Mouse (Mus musculus) CH12.LX (cell line): ENCODE measurements around the gene Fryl. TPM values are rescaled to one million over a fixed set of nuclear protein-coding genes. Genes with fewer than 3 reads are reported as not detected.

Experiments used
- DNase-seq: peaks from one replicate; pipeline ENCODE4 v3.0.0-alpha.2; 2013; ENCODE audit errors: extremely low read depth
- H3K27ac ChIP-seq: 2 replicates; pipeline ENCODE4 v1.5.1; 2012; ENCODE audit warnings: low read depth, mild to moderate bottlenecking, control low read depth, moderate library complexity; ENCODE audit not compliant: insufficient read depth
- H3K27me3 ChIP-seq: replicated peaks from 2 replicates; pipeline ENCODE3; 2012; ENCODE audit warnings: inconsistent platforms
- H3K36me3 ChIP-seq, 2 experiments: replicated peaks in 1 of 2; 2 replicates each; pipeline versions ENCODE3 to v1.6.1; 2012; ENCODE audit warnings: inconsistent platforms in 1 of 2, low read length in 1 of 2, mild to moderate bottlenecking in 1 of 2, mixed read lengths in 1 of 2, moderate library complexity in 1 of 2; ENCODE audit not compliant: control insufficient read depth in 1 of 2, insufficient read depth in 1 of 2
- H3K4me1 ChIP-seq, 2 experiments: 2 replicates each; pipeline ENCODE4 v1.6.1; 2012; ENCODE audit warnings: inconsistent platforms in 1 of 2, moderate library complexity in 1 of 2; ENCODE audit not compliant: insufficient read depth in 2 of 2, control insufficient read depth in 1 of 2
- H3K4me2 ChIP-seq: 2 replicates; pipeline ENCODE4 v1.6.1; 2012; ENCODE audit warnings: low read depth, mild to moderate bottlenecking, control low read depth; ENCODE audit not compliant: poor library complexity, insufficient read depth, severe bottlenecking
- H3K4me3 ChIP-seq, 3 experiments: fragments of 150-350 bp in 1 of 3; sonication (generic) in 1 of 3; replicated peaks in 1 of 3; 2 replicates each; pipeline versions ENCODE3 to v1.5.1; 2011 to 2012; ENCODE audit warnings: low read depth in 2 of 3, low read length in 2 of 3, mild to moderate bottlenecking in 2 of 3, moderate library complexity in 2 of 3, control low read depth in 1 of 3, improper control_type of control experiment in 1 of 3, inconsistent platforms in 1 of 3, mixed read lengths in 1 of 3; ENCODE audit not compliant: poor library complexity in 1 of 3
- H3K79me2 ChIP-seq: replicated peaks from 2 replicates; pipeline ENCODE4 v1.6.1; 2012; ENCODE audit warnings: mild to moderate bottlenecking, moderate library complexity; ENCODE audit not compliant: control insufficient read depth, poor library complexity, insufficient read depth, severe bottlenecking; ENCODE audit errors: extremely low read depth
- H3K9ac ChIP-seq: 2 replicates; pipeline ENCODE4 v1.6.1; 2012; ENCODE audit warnings: low read depth, mild to moderate bottlenecking, control low read depth, moderate library complexity; ENCODE audit not compliant: insufficient read depth
- H3K9me3 ChIP-seq: replicated peaks from 2 replicates; pipeline ENCODE3; 2012; ENCODE audit warnings: low read length, inconsistent platforms, mixed read lengths
- CHD2 ChIP-seq: IDR thresholded peaks from 2 replicates; pipeline ENCODE4 v1.6.1; 2011; ENCODE audit warnings: low read length, improper control_type of control experiment
- CTCF ChIP-seq, 2 experiments: IDR thresholded peaks in 1 of 2; conservative IDR thresholded peaks in 1 of 2; 2 replicates each; pipeline ENCODE4 v1.5.1; 2011 to 2012; ENCODE audit warnings: low read depth in 2 of 2, low read length in 2 of 2, improper control_type of control experiment in 1 of 2, inconsistent platforms in 1 of 2, mild to moderate bottlenecking in 1 of 2, moderate library complexity in 1 of 2
- ETS1 ChIP-seq: conservative IDR thresholded peaks from 2 replicates; pipeline ENCODE4 v1.6.1; 2012; ENCODE audit warnings: low read depth, mild to moderate bottlenecking, inconsistent platforms, low read length, improper control_type of control experiment, moderate library complexity
- GABPA ChIP-seq: IDR thresholded peaks from 2 replicates; pipeline ENCODE4 v1.6.1; 2012; ENCODE audit warnings: low read depth, low read length, improper control_type of control experiment, inconsistent platforms; ENCODE audit not compliant: insufficient replicate concordance
- HCFC1 ChIP-seq: IDR thresholded peaks from 2 replicates; pipeline ENCODE4 v1.6.1; 2012; ENCODE audit warnings: low read depth, mild to moderate bottlenecking, inconsistent platforms, low read length, improper control_type of control experiment
- IRF4 ChIP-seq: IDR thresholded peaks from 2 replicates; pipeline ENCODE4 v1.6.1; 2014; ENCODE audit warnings: low read depth, mild to moderate bottlenecking, inconsistent platforms, low read length, improper control_type of control experiment
- MAFK ChIP-seq: IDR thresholded peaks from 2 replicates; pipeline ENCODE4 v1.6.1; 2011; ENCODE audit warnings: low read length, improper control_type of control experiment; ENCODE audit not compliant: insufficient replicate concordance
- MAX ChIP-seq: IDR thresholded peaks from 2 replicates; pipeline ENCODE4 v1.6.1; 2011; ENCODE audit warnings: low read length, improper control_type of control experiment
- MAZ ChIP-seq: IDR thresholded peaks from 2 replicates; pipeline ENCODE4 v1.6.1; 2012; ENCODE audit warnings: low read depth, mild to moderate bottlenecking, inconsistent platforms, low read length, improper control_type of control experiment, moderate library complexity
- MYC ChIP-seq: IDR thresholded peaks from 2 replicates; pipeline ENCODE4 v1.6.1; 2011; ENCODE audit warnings: low read depth, mild to moderate bottlenecking, improper control_type of control experiment, low read length
- PAX5 ChIP-seq: IDR thresholded peaks from 2 replicates; pipeline ENCODE4 v1.6.1; 2012; ENCODE audit warnings: low read length, inconsistent platforms, mixed read lengths
- POLR2A ChIP-seq: IDR thresholded peaks from 2 replicates; pipeline ENCODE4 v1.6.1; 2011; ENCODE audit warnings: low read depth, mild to moderate bottlenecking, improper control_type of control experiment, low read length
- POLR2AphosphoS2 ChIP-seq: IDR thresholded peaks from 2 replicates; pipeline ENCODE4 v1.6.1; 2011; ENCODE audit warnings: low read depth, low read length, improper control_type of control experiment
- RAD21 ChIP-seq: IDR thresholded peaks from 2 replicates; pipeline ENCODE4 v1.6.1; 2011; ENCODE audit warnings: low read depth, mild to moderate bottlenecking, low read length, improper control_type of control experiment, moderate library complexity
- TCF12 ChIP-seq: IDR thresholded peaks from 2 replicates; pipeline ENCODE4 v1.6.1; 2014; ENCODE audit warnings: low read depth, mild to moderate bottlenecking, inconsistent platforms, low read length, improper control_type of control experiment
- UBTF ChIP-seq: IDR thresholded peaks from 2 replicates; pipeline ENCODE4 v1.6.1; 2012; ENCODE audit warnings: low read depth, mild to moderate bottlenecking, inconsistent platforms, low read length, improper control_type of control experiment, moderate library complexity
- USF1 ChIP-seq: IDR thresholded peaks from 2 replicates; pipeline ENCODE4 v1.6.1; 2014; ENCODE audit warnings: low read depth, mild to moderate bottlenecking, inconsistent platforms, low read length, improper control_type of control experiment
- ZC3H11A ChIP-seq: IDR thresholded peaks from 2 replicates; pipeline ENCODE4 v1.6.1; 2012; ENCODE audit warnings: low read depth, mild to moderate bottlenecking, inconsistent platforms, low read length, improper control_type of control experiment
- ZNF384 ChIP-seq: IDR thresholded peaks from 2 replicates; pipeline ENCODE4 v1.6.1; 2012; ENCODE audit warnings: low read depth, low read length, improper control_type of control experiment, inconsistent platforms
- dilution Hi-C: fragments of 300-500 bp; cut with MboI; formaldehyde crosslinking; loops from 2 replicates; pipeline ENCODE4 v1.14.3; 2020; ENCODE audit warnings: low sequenced_read_pairs; ENCODE audit not compliant: extremely low pct_unique_long_range_greater_than_20kb, extremely low pct_ligation_motif_present
- in situ Hi-C: fragments of 300-500 bp; cut with MboI; formaldehyde crosslinking; loops from 3 replicates; pipeline ENCODE4 v1.14.3; 2019; ENCODE audit warnings: low sequenced_read_pairs, low pct_ligation_motif_present, low pct_unique_long_range_greater_than_20kb, mixed read lengths
- polyA plus RNA-seq: library from polyadenylated mRNA; unstranded; fragments of >175 nt; gene quantifications from 2 replicates; pipeline ENCODE4 v1.2.1, GENCODE M21; 2012; ENCODE audit warnings: low read depth; ENCODE audit not compliant: insufficient read length
- total RNA-seq, 2 experiments: library from RNA; depleted of rRNA; stranded (reverse); fragments of 300-350 nt in 1 of 2; fragments of >200 nt in 1 of 2; gene quantifications; 2 replicates each; pipeline ENCODE4 v1.2.3; 2012 to 2014

Fryl gene
- total and polyA plus RNA-seq, 3 experiments = 23.2 to 38.4 (median 31.3) TPM

DNA sequence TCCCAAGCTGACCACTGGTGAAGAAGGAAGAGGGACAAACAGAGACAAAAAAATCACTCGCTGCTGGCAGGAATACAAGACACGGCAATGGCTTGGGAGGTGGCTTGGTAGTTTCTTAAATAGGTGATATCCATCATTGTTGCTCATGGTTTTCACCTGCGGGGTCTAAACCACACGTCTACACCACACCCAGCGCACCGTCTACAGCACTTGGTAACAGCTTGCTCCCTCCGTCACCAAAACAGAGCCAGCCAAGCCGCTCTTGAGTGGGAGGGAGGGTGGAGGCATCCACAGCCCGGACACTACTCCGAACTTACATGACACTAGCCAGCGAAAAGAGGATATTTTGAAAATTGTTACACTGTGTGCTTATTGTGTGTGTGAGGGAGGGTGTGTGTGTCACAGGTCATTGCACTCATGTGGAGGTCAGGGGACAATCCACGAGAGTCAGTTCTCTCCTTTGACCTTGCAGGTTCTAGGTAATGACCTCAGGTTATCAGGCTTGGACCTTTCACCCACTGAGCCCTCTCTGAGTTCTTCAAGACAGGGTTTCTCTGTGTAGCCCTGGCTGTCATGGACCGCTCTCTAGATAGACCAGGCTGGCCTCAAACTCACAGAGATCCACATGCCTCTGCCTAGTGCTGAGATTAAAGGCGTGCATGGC lies 102.5 kb downstream of the Fryl start:
- Histone ChIP-seq H3K27ac (no peak overlapping the region), H3K4me3 (no peak overlapping the region), H3K4me1 (peaks cover 24 to 52% of the 10 kb centered on the region in 2 experiments), H3K9me3 (no peaks in the 10 kb centered on the region), H3K27me3 (no peaks in the 10 kb centered on the region), H3K9ac (no peak overlapping the region), H3K4me2 (no peak overlapping the region), H3K79me2 (no peaks in the 10 kb centered on the region), H3K36me3 (peaks cover 0 to 12% of the 10 kb centered on the region in 2 experiments)
- DNase-seq = no peak
- dilution Hi-C loops (no loop called here), in situ Hi-C loops (no loop called here)
- no peak for TF ChIP-seq PAX5
- TF ChIP-seq MAZ = no peak
- TF ChIP-seq IRF4 = no peak
- no peak for TF ChIP-seq RAD21
- no peak for TF ChIP-seq MAX
- TF ChIP-seq ETS1 = no peak
- TF ChIP-seq HCFC1 = no peak
- TF ChIP-seq UBTF = no peak
- no peak for TF ChIP-seq USF1
- TF ChIP-seq ZNF384 = no peak
- TF ChIP-seq MYC = no peak
- no peak for TF ChIP-seq MAFK
- TF ChIP-seq POLR2AphosphoS2 = no peak
- no peak for TF ChIP-seq TCF12
- TF ChIP-seq CTCF (conservative IDR thresholded peaks at IDR 0.05 in 1 of 2, IDR thresholded peaks at IDR 0.05 in 1 of 2; ENCODE audit: low read depth in 2 of 2, low read length in 2 of 2) = no peak
- TF ChIP-seq GABPA = no peak

GRCm38 (mm10) chr5:73152206-73152605 lies 104.2 kb downstream of the Fryl start:
- Histone ChIP-seq H3K9me3 (no peaks in the 10 kb centered on the region), H3K4me2 (no peak overlapping the region), H3K27me3 (no peaks in the 10 kb centered on the region), H3K4me3 (no peak overlapping the region), H3K27ac (no peak overlapping the region), H3K9ac (no peak overlapping the region), H3K36me3 (peaks cover 6 to 20% of the 10 kb centered on the region in 2 experiments), H3K4me1 (peaks cover 15 to 38% of the 10 kb centered on the region in 2 experiments), H3K79me2 (no peaks in the 10 kb centered on the region)
- in situ Hi-C loops (no loop called here), dilution Hi-C loops (no loop called here)
- TF ChIP-seq ZC3H11A (no peak), POLR2A (no peak), CHD2 (no peak)
- DNase-seq = no peak
